Mouse (Mus musculus) hindbrain, embryonic 11.5 days (tissue): ENCODE data around the gene Tspan6. TPM values are rescaled to one million over a fixed set of nuclear protein-coding genes. Genes with fewer than 3 reads are reported as not detected.
A peak's percentile ranks its signal among the peaks of the same experiment; 100 is the strongest.

Experiments used
- ATAC-seq: fragments of 200-750 bp; cut with Nextera tagmentation; 2 replicates; pipeline ENCODE4 v1.8.0; 2017; ENCODE audit warnings: mild to moderate bottlenecking, moderate TSS enrichment, moderate library complexity; ENCODE audit not compliant: low FRiP score
- DNase-seq: peaks from one replicate; pipeline ENCODE4 v3.0.0-alpha.2; 2015; ENCODE audit warnings: low spot score
- H3K27ac ChIP-seq: fragments of 300-500 bp; sonication (generic); 2 replicates; pipeline ENCODE4 v1.5.1; 2014; ENCODE audit warnings: mild to moderate bottlenecking, low read depth, low read length
- H3K27me3 ChIP-seq: fragments of 300-500 bp; sonication (generic); 2 replicates; pipeline ENCODE4 v1.6.1; 2014; ENCODE audit warnings: mild to moderate bottlenecking, low read length, moderate library complexity, mixed read lengths; ENCODE audit not compliant: control insufficient read depth, insufficient read depth
- H3K36me3 ChIP-seq: fragments of 300-500 bp; sonication (generic); 2 replicates; pipeline ENCODE4 v1.6.1; 2014; ENCODE audit warnings: mild to moderate bottlenecking, low read length, moderate library complexity, mixed read lengths; ENCODE audit not compliant: control insufficient read depth, insufficient read depth
- H3K4me1 ChIP-seq: fragments of 300-500 bp; sonication (generic); replicated peaks from 2 replicates; pipeline ENCODE4 v1.6.1; 2014; ENCODE audit warnings: low read length, mixed read lengths; ENCODE audit not compliant: control insufficient read depth, insufficient read depth
- H3K4me2 ChIP-seq: fragments of 300-500 bp; sonication (generic); replicated peaks from 2 replicates; pipeline ENCODE4 v1.6.1; 2014; ENCODE audit warnings: mild to moderate bottlenecking, low read depth, low read length
- H3K4me3 ChIP-seq: fragments of 300-500 bp; sonication (generic); 2 replicates; pipeline ENCODE4 v1.5.1; 2014; ENCODE audit warnings: low read depth, low read length
- H3K9ac ChIP-seq: fragments of 300-500 bp; sonication (generic); 2 replicates; pipeline ENCODE4 v1.6.1; 2014; ENCODE audit warnings: low read depth, low read length
- H3K9me3 ChIP-seq: fragments of 300-500 bp; sonication (generic); 2 replicates; pipeline ENCODE4 v1.6.1; 2016; ENCODE audit warnings: low read length; ENCODE audit not compliant: control insufficient read depth
- WGBS: fragments of 180-500 bp; shearing (Covaris S2); extraction: QIAGEN DNeasy Blood & Tissue Kit; methylation state at CpG from one replicate; pipeline ENCODE4 v1.1.7; 2014; 5-methylcytosine and 5-hydroxymethylcytosine counted together
- polyA plus RNA-seq: library from polyadenylated mRNA; unstranded; fragments of >200 nt; fragmentation: Nextera tagmentation; extraction: Ambion mirVana; gene quantifications from 2 replicates; pipeline ENCODE4 v1.2.1, GENCODE M21; 2014

Tspan6 gene
- polyA plus RNA-seq = 218 and 224 TPM in 2 replicates

GRCm38 (mm10) chrX:133898014-133898542, at the start of gene Tspan6:
Gene Tspan6, minus strand, starts transcription at chrX:133898429.
- Histone ChIP-seq H3K9me3 (no peaks in the 10 kb centered on the region), H3K4me1 (no peaks in the 10 kb centered on the region), H3K9ac (peak within 1 kb of the TSS; percentile 75), H3K4me3 (peak within 1 kb of the TSS; percentile 43), H3K36me3 (no peaks in the 10 kb centered on the region), H3K4me2 (peak within 1 kb of the TSS; percentile 43), H3K27ac (peak within 1 kb of the TSS; percentile 53; the same call in 1 of the 2 replicates), H3K27me3 (no peaks in the 10 kb centered on the region)
- peak; percentile 98 for ATAC-seq
- peak; percentile 87 for DNase-seq
- WGBS = 16% methylated on average over 33 of the region's 33 CpGs

GRCm38 (mm10) chrX:133947427-133947826, 49.2 kb upstream of the Tspan6 start:
- no peak for ATAC-seq
- no peaks in the 10 kb centered on the region; the same call in 1 of the 2 replicates for H3K27me3 ChIP-seq
- WGBS = 30% methylated on average over 3 of the region's 3 CpGs
- H3K36me3 ChIP-seq = no peaks in the 10 kb centered on the region
- H3K4me1 ChIP-seq = no peaks in the 10 kb centered on the region
- H3K9me3 ChIP-seq = no peaks in the 10 kb centered on the region
- H3K4me2 ChIP-seq = no peak overlapping the region
- no peak overlapping the region for H3K9ac ChIP-seq
- no peak overlapping the region for H3K4me3 ChIP-seq
- DNase-seq = peak; percentile 58
- H3K27ac ChIP-seq = no peak overlapping the region

- Histone ChIP-seq H3K27ac (no peak overlapping the region), H3K9ac (no peak overlapping the region), H3K4me2 (no peak overlapping the region), H3K4me1 (no peaks in the 10 kb centered on the region), H3K9me3 (no peaks in the 10 kb centered on the region), H3K27me3 (no peaks in the 10 kb centered on the region), H3K4me3 (no peak overlapping the region), H3K36me3 (no peaks in the 10 kb centered on the region)
- DNase-seq (no peak), ATAC-seq (no peak)
- WGBS = 86% methylated on average over 1 of the region's 1 CpGs
Measured at GRCm38 (mm10) chrX:133939561-133939960, 41.3 kb upstream of the Tspan6 start.

GRCm38 (mm10) chrX:133936605-133937225, 38.5 kb upstream of the Tspan6 start:
- Histone ChIP-seq H3K4me1 (no peaks in the 10 kb centered on the region), H3K4me3 (no peak overlapping the region), H3K27me3 (no peaks in the 10 kb centered on the region), H3K4me2 (no peak overlapping the region), H3K27ac (no peak overlapping the region), H3K9ac (no peak overlapping the region), H3K36me3 (no peaks in the 10 kb centered on the region), H3K9me3 (no peaks in the 10 kb centered on the region)
- DNase-seq = no peak
- no peak for ATAC-seq
- 89% methylated on average over 4 of the region's 4 CpGs for WGBS

- ATAC-seq = no peak
- Histone ChIP-seq H3K4me1 (no peaks in the 10 kb centered on the region), H3K4me2 (no peak overlapping the region), H3K9me3 (no peaks in the 10 kb centered on the region), H3K27ac (no peak overlapping the region), H3K27me3 (no peaks in the 10 kb centered on the region), H3K4me3 (no peak overlapping the region), H3K36me3 (no peaks in the 10 kb centered on the region), H3K9ac (no peak overlapping the region)
- WGBS = 68% methylated on average over 12 of the region's 12 CpGs
- peak; percentile 49 for DNase-seq
Measured at GRCm38 (mm10) chrX:133931302-133932013, 33.2 kb upstream of the Tspan6 start.

GRCm38 (mm10) chrX:133926760-133927159, 28.5 kb upstream of the Tspan6 start:
- Histone ChIP-seq H3K27ac (no peak overlapping the region), H3K27me3 (no peaks in the 10 kb centered on the region), H3K9me3 (no peaks in the 10 kb centered on the region), H3K4me1 (no peaks in the 10 kb centered on the region), H3K36me3 (no peaks in the 10 kb centered on the region), H3K4me2 (no peak overlapping the region), H3K4me3 (no peak overlapping the region), H3K9ac (no peak overlapping the region)
- DNase-seq = no peak
- ATAC-seq = no peak
- WGBS = 81% methylated on average over 5 of the region's 5 CpGs

GRCm38 (mm10) chrX:133921187-133921586, 23.0 kb upstream of the Tspan6 start:
- Histone ChIP-seq H3K9me3 (no peaks in the 10 kb centered on the region), H3K9ac (no peak overlapping the region), H3K4me1 (no peaks in the 10 kb centered on the region), H3K4me2 (no peak overlapping the region), H3K36me3 (no peaks in the 10 kb centered on the region), H3K27me3 (no peaks in the 10 kb centered on the region), H3K4me3 (no peak overlapping the region), H3K27ac (no peak overlapping the region)
- WGBS = 74% methylated on average over 4 of the region's 4 CpGs
- ATAC-seq (no peak), DNase-seq (no peak)

- no peak for ATAC-seq
- Histone ChIP-seq H3K4me3 (no peak overlapping the region), H3K36me3 (no peaks in the 10 kb centered on the region), H3K27me3 (peaks cover 2% of the 10 kb centered on the region; the same call in 1 of the 2 replicates), H3K4me2 (no peak overlapping the region), H3K27ac (no peak overlapping the region), H3K4me1 (no peaks in the 10 kb centered on the region), H3K9ac (no peak overlapping the region), H3K9me3 (no peaks in the 10 kb centered on the region)
- WGBS = 55% methylated on average over 7 of the region's 7 CpGs
- no peak for DNase-seq
Measured at GRCm38 (mm10) chrX:133914219-133914618, 16.0 kb upstream of the Tspan6 start.
